Mouse (Mus musculus): ENCODE measurements around the gene Nrf1. TPM values are rescaled to one million over a fixed set of nuclear protein-coding genes. Genes with fewer than 3 reads are reported as not detected.

Nrf1 gene
- 56.6 and 62.9 TPM in 2 replicates for polyA plus RNA-seq (2012; rRNA removed)

DNA sequence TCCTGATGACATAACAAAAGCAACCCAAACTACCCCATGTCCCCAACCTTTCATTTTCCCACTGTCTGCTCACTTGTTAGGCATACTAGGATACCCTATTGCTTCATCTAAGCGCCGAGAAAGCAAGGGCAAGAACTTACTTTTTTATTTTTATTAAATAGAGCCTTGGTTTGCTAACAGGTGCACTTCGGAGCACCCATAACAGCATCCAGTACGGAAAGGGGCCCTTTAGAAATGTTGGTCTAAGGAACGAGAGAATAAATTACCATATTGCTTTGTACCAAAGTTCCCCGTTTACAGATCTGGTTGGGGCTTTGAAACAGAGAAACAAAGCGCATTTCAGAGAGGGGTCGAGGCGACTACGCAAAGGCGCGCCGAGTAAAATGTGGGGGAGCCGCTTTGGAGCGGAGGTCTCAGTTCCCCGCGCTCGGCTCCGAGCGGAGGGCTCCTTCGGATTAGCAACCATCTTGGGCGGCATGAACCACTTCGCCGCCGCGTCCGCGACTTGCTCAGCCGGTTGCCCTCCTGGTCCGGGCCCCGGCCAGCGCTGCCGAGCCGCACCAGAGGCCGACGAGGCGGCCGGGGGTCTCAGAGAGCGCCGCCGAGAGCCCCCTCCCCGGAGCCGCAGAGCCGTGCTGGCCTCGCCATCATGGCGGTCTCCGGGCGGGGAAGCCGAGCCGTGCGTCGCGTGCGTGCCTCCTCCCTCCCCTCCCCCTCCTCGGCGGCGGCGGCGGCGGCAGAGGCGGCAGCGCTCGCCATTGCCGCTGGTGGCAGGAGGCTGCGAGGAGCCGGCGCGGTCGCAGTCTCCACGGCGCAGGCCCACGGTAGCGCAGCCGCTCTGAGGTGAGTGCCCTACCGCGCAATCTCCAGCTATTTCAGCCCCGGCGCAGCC, at the start of gene Nrf1:
TSS of gene Nrf1 (plus strand) at position 718 of the 892 bp plus-strand sequence.

Other genes starting within 250 kb of the Nrf1 start
- gene Strip2, start 131.0 kb upstream of the Nrf1 start, polyA plus RNA-seq (2012; rRNA removed), result 2.6 TPM in 2 replicates